Mouse (Mus musculus) left cerebral cortex, adult 8-10 months (tissue): ENCODE data around the gene Klhl22. TPM values are rescaled to one million over a fixed set of nuclear protein-coding genes. Genes with fewer than 3 reads are reported as not detected.
"Not testable (repeated sequence)": the region's sequence is repeated elsewhere in the genome, so short reads cannot be mapped to it uniquely, and the experiment has no call there.

Experiments used
- DNase-seq, 2 experiments: peaks; one replicate each; pipeline ENCODE4 v3.0.0; 2022; ENCODE audit warnings: low spot score in 2 of 2
- total RNA-seq, 4 experiments: library from RNA; stranded (reverse); gene quantifications; 2 replicates each; pipeline ENCODE4 v1.2.4; 2022

Gene Klhl22
- 100 to 1,000 TPM in 1 of 4 experiments, 10 to 100 TPM in 3; 82.2 to 105 (median 95.4) TPM for total RNA-seq

GRCm38 (mm10) chr16:17759344-17759773, at the start of gene Klhl22:
Gene Klhl22, plus strand, starts transcription at chr16:17759618.
- DNase-seq = peak; percentile 74 to 80

GRCm38 (mm10) chr16:17717791-17718190, 41.6 kb upstream of the Klhl22 start:
- DNase-seq = no peak

GRCm38 (mm10) chr16:17721114-17721808, 38.2 kb upstream of the Klhl22 start:
- no peak for DNase-seq

- peak in 1 of 2 experiments; percentile 25 for DNase-seq
Measured at GRCm38 (mm10) chr16:17721822-17722460, 37.5 kb upstream of the Klhl22 start.

GRCm38 (mm10) chr16:17722461-17723324, 36.7 kb upstream of the Klhl22 start:
- DNase-seq = peak; percentile 81 to 85

GRCm38 (mm10) chr16:17723325-17723626, 36.1 kb upstream of the Klhl22 start:
- DNase-seq = no peak

- DNase-seq = no peak
Measured at GRCm38 (mm10) chr16:17724448-17724847, 35.0 kb upstream of the Klhl22 start.

- no peak for DNase-seq
Measured at GRCm38 (mm10) chr16:17727179-17727861, 32.1 kb upstream of the Klhl22 start.

- DNase-seq = no peak
Measured at GRCm38 (mm10) chr16:17729974-17730373, 29.4 kb upstream of the Klhl22 start.

- DNase-seq = no peak
Measured at GRCm38 (mm10) chr16:17732021-17732420, 27.4 kb upstream of the Klhl22 start.

- no peak for DNase-seq
Measured at GRCm38 (mm10) chr16:17732431-17732830, 27.0 kb upstream of the Klhl22 start.

GRCm38 (mm10) chr16:17732841-17733340, 26.5 kb upstream of the Klhl22 start, which contains the start of gene Med15:
Gene Med15, minus strand, starts transcription at chr16:17732891.
- DNase-seq = no peak

GRCm38 (mm10) chr16:17733646-17734045, 25.8 kb upstream of the Klhl22 start:
- DNase-seq = no peak

- not testable (repeated sequence) for DNase-seq
Measured at GRCm38 (mm10) chr16:17734872-17735271, 24.5 kb upstream of the Klhl22 start.

GRCm38 (mm10) chr16:17736156-17736555, 23.3 kb upstream of the Klhl22 start:
- no peak for DNase-seq

- no peak for DNase-seq
Measured at GRCm38 (mm10) chr16:17740080-17740479, 19.3 kb upstream of the Klhl22 start.

- DNase-seq = no peak
Measured at GRCm38 (mm10) chr16:17742810-17743209, 16.6 kb upstream of the Klhl22 start.

- DNase-seq = no peak
Measured at GRCm38 (mm10) chr16:17743279-17743678, 16.1 kb upstream of the Klhl22 start.

- DNase-seq = no peak
Measured at GRCm38 (mm10) chr16:17744536-17744935, 14.9 kb upstream of the Klhl22 start.

GRCm38 (mm10) chr16:17745067-17745466, 14.4 kb upstream of the Klhl22 start:
- no peak for DNase-seq

GRCm38 (mm10) chr16:17753001-17753400, 6.4 kb upstream of the Klhl22 start:
- no peak for DNase-seq
